Mouse (Mus musculus) neural tube, embryonic 14.5 days (tissue): ENCODE data around the gene Rbms3. TPM values are rescaled to one million over a fixed set of nuclear protein-coding genes. Genes with fewer than 3 reads are reported as not detected.

Experiments used
- ATAC-seq: fragments of 200-750 bp; cut with Nextera tagmentation; 2 replicates; pipeline ENCODE4 v1.8.0; 2017; ENCODE audit warnings: low read depth, mild to moderate bottlenecking, moderate TSS enrichment, moderate library complexity
- H3K27ac ChIP-seq: fragments of 300-500 bp; sonication (generic); 2 replicates; pipeline ENCODE4 v1.5.1; 2014; ENCODE audit warnings: low read depth, mild to moderate bottlenecking, control low read depth, low read length, moderate library complexity, mixed read lengths
- H3K27me3 ChIP-seq: fragments of 300-500 bp; sonication (generic); 2 replicates; pipeline ENCODE4 v1.6.1; 2014; ENCODE audit warnings: low read length; ENCODE audit not compliant: control insufficient read depth, insufficient read depth
- H3K36me3 ChIP-seq: fragments of 300-500 bp; sonication (generic); 2 replicates; pipeline ENCODE4 v1.6.1; 2014; ENCODE audit warnings: low read length, mixed read lengths; ENCODE audit not compliant: control insufficient read depth, insufficient read depth
- H3K4me1 ChIP-seq: fragments of 300-500 bp; sonication (generic); 2 replicates; pipeline ENCODE4 v1.6.1; 2014; ENCODE audit warnings: low read length; ENCODE audit not compliant: control insufficient read depth, insufficient read depth
- H3K4me2 ChIP-seq: fragments of 300-500 bp; sonication (generic); 2 replicates; pipeline ENCODE4 v1.6.1; 2014; ENCODE audit warnings: mild to moderate bottlenecking, low read depth, low read length, control low read depth
- H3K4me3 ChIP-seq: fragments of 300-500 bp; sonication (generic); 2 replicates; pipeline ENCODE4 v1.5.1; 2014; ENCODE audit warnings: low read depth, low read length, control low read depth, mixed read lengths
- H3K9ac ChIP-seq: fragments of 300-500 bp; sonication (generic); replicated peaks from 2 replicates; pipeline ENCODE4 v1.6.1; 2014; ENCODE audit warnings: low read depth, mild to moderate bottlenecking, control low read depth, low read length, mixed read lengths
- H3K9me3 ChIP-seq: fragments of 300-500 bp; sonication (generic); 2 replicates; pipeline ENCODE4 v1.6.1; 2016; ENCODE audit warnings: low read length; ENCODE audit not compliant: control insufficient read depth
- WGBS: fragments of 180-500 bp; shearing (Covaris S2); extraction: QIAGEN DNeasy Blood & Tissue Kit; methylation state at CpG from one replicate; pipeline ENCODE4 v1.1.7; 2014; 5-methylcytosine and 5-hydroxymethylcytosine counted together
- polyA plus RNA-seq: library from polyadenylated mRNA; unstranded; fragments of >200 nt; fragmentation: Nextera tagmentation; extraction: Ambion mirVana; gene quantifications from 2 replicates; pipeline ENCODE4 v1.2.1, GENCODE M21; 2014

Gene Rbms3
- polyA plus RNA-seq, 1 experiment from 2014 or later: 79.5 TPM

GRCm38 (mm10) chr9:116729172-116729571 lies 900.5 kb downstream of the Rbms3 start:
- no peak for ATAC-seq
- H3K4me3 ChIP-seq: no peak overlapping the region

GRCm38 (mm10) chr9:116728655-116729054 lies 901.1 kb downstream of the Rbms3 start:
- WGBS: 81% methylated on average over 7 of the region's 7 CpGs
- no peak for ATAC-seq
- H3K4me2 ChIP-seq: no peak overlapping the region

More at GRCm38 (mm10) chr9:116729172-116729571, 900.5 kb downstream of the Rbms3 start:
- H3K27me3 ChIP-seq: no peaks in the 10 kb centered on the region
- no peaks in the 10 kb centered on the region for H3K4me1 ChIP-seq
- WGBS: 83% methylated on average over 6 of the region's 6 CpGs
- no peaks in the 10 kb centered on the region for H3K36me3 ChIP-seq
- no peak overlapping the region for H3K4me2 ChIP-seq
- no peak overlapping the region for H3K27ac ChIP-seq
- no peak overlapping the region for H3K9ac ChIP-seq
- H3K9me3 ChIP-seq: no peaks in the 10 kb centered on the region

GRCm38 (mm10) chr9:116728093-116728492 lies 901.6 kb downstream of the Rbms3 start:
- ATAC-seq: no peak

More at GRCm38 (mm10) chr9:116728655-116729054, 901.1 kb downstream of the Rbms3 start:
- Histone ChIP-seq H3K36me3 (no peaks in the 10 kb centered on the region), H3K4me1 (no peaks in the 10 kb centered on the region), H3K9me3 (no peaks in the 10 kb centered on the region), H3K4me3 (no peak overlapping the region), H3K27ac (no peak overlapping the region), H3K9ac (no peak overlapping the region), H3K27me3 (no peaks in the 10 kb centered on the region)

GRCm38 (mm10) chr9:116724581-116724980 lies 905.1 kb downstream of the Rbms3 start:
- no peaks in the 10 kb centered on the region for H3K4me1 ChIP-seq
- no peaks in the 10 kb centered on the region for H3K36me3 ChIP-seq
- no peaks in the 10 kb centered on the region for H3K9me3 ChIP-seq
- H3K9ac ChIP-seq: no peak overlapping the region
- 80% methylated on average over 5 of the region's 5 CpGs for WGBS
- H3K27me3 ChIP-seq: no peaks in the 10 kb centered on the region
- no peak overlapping the region for H3K27ac ChIP-seq
- H3K4me3 ChIP-seq: no peak overlapping the region
- H3K4me2 ChIP-seq: no peak overlapping the region
- no peak for ATAC-seq

More at GRCm38 (mm10) chr9:116728093-116728492, 901.6 kb downstream of the Rbms3 start:
- no peaks in the 10 kb centered on the region for H3K9me3 ChIP-seq
- no peak overlapping the region for H3K9ac ChIP-seq
- no peaks in the 10 kb centered on the region for H3K4me1 ChIP-seq
- WGBS: 83% methylated on average over 3 of the region's 3 CpGs
- H3K4me2 ChIP-seq: no peak overlapping the region
- no peaks in the 10 kb centered on the region for H3K36me3 ChIP-seq
- no peaks in the 10 kb centered on the region for H3K27me3 ChIP-seq
- no peak overlapping the region for H3K4me3 ChIP-seq
- H3K27ac ChIP-seq: no peak overlapping the region

GRCm38 (mm10) chr9:116703119-116703518 lies 926.6 kb downstream of the Rbms3 start:
- Histone ChIP-seq H3K9me3 (no peaks in the 10 kb centered on the region), H3K4me2 (no peak overlapping the region), H3K9ac (no peak overlapping the region), H3K27me3 (no peaks in the 10 kb centered on the region), H3K36me3 (no peaks in the 10 kb centered on the region), H3K4me1 (no peaks in the 10 kb centered on the region), H3K4me3 (no peak overlapping the region), H3K27ac (no peak overlapping the region)
- no peak for ATAC-seq
- 91% methylated on average over 1 of the region's 1 CpGs for WGBS

GRCm38 (mm10) chr9:116702611-116703010 lies 927.1 kb downstream of the Rbms3 start:
- WGBS: 46% methylated on average over 1 of the region's 1 CpGs
- no peak overlapping the region for H3K9ac ChIP-seq
- no peaks in the 10 kb centered on the region for H3K9me3 ChIP-seq
- ATAC-seq: no peak
- no peak overlapping the region for H3K4me3 ChIP-seq
- H3K4me1 ChIP-seq: no peaks in the 10 kb centered on the region
- no peaks in the 10 kb centered on the region for H3K36me3 ChIP-seq
- no peak overlapping the region for H3K27ac ChIP-seq
- no peak overlapping the region for H3K4me2 ChIP-seq
- H3K27me3 ChIP-seq: no peaks in the 10 kb centered on the region

GRCm38 (mm10) chr9:116701511-116702179 lies 928.1 kb downstream of the Rbms3 start:
- Histone ChIP-seq H3K36me3 (no peaks in the 10 kb centered on the region), H3K27ac (no peak overlapping the region), H3K9me3 (no peaks in the 10 kb centered on the region), H3K9ac (no peak overlapping the region), H3K4me2 (no peak overlapping the region), H3K27me3 (no peaks in the 10 kb centered on the region), H3K4me1 (no peaks in the 10 kb centered on the region), H3K4me3 (no peak overlapping the region)
- ATAC-seq: no peak
- WGBS: 70% methylated on average over 11 of the region's 11 CpGs

- 77% methylated on average over 4 of the region's 4 CpGs for WGBS
Observed at GRCm38 (mm10) chr9:116688615-116689014, 941.1 kb downstream of the Rbms3 start.

GRCm38 (mm10) chr9:116677142-116677541 lies 952.6 kb downstream of the Rbms3 start:
- WGBS: 69% methylated on average over 4 of the region's 4 CpGs
- Histone ChIP-seq H3K9me3 (no peaks in the 10 kb centered on the region), H3K4me2 (no peak overlapping the region), H3K36me3 (no peaks in the 10 kb centered on the region), H3K27ac (no peak overlapping the region), H3K27me3 (no peaks in the 10 kb centered on the region), H3K4me1 (no peaks in the 10 kb centered on the region), H3K4me3 (no peak overlapping the region), H3K9ac (no peak overlapping the region)
- ATAC-seq: no peak

More at GRCm38 (mm10) chr9:116688615-116689014, 941.1 kb downstream of the Rbms3 start:
- Histone ChIP-seq H3K9me3 (no peaks in the 10 kb centered on the region), H3K27me3 (no peaks in the 10 kb centered on the region), H3K4me1 (no peaks in the 10 kb centered on the region), H3K36me3 (no peaks in the 10 kb centered on the region), H3K9ac (no peak overlapping the region), H3K4me3 (no peak overlapping the region), H3K4me2 (no peak overlapping the region), H3K27ac (no peak overlapping the region)
- no peak for ATAC-seq
